Mouse (Mus musculus): ENCODE measurements around the gene Rgs10.

Gene Rgs10

GRCm38 (mm10) chr7:128408265-128408664, 10.3 kb downstream of the Rgs10 start:
- DNase-seq (ENCODE audit: low spot score): no peak

GRCm38 (mm10) chr7:128403988-128404387, 14.6 kb downstream of the Rgs10 start:
- no peak for DNase-seq (ENCODE audit: low spot score)

GRCm38 (mm10) chr7:128403586-128403985, 15.0 kb downstream of the Rgs10 start:
- no peak for DNase-seq (ENCODE audit: low spot score)

GRCm38 (mm10) chr7:128403128-128403527, 15.4 kb downstream of the Rgs10 start:
- DNase-seq (ENCODE audit: low spot score): no peak

- no peak for DNase-seq (ENCODE audit: low spot score)
These were observed 16.0 kb downstream of the Rgs10 start for GRCm38 (mm10) chr7:128402577-128402976.

- no peak for DNase-seq (ENCODE audit: low spot score)
These were observed 19.9 kb downstream of the Rgs10 start for GRCm38 (mm10) chr7:128398664-128399063.

- DNase-seq (ENCODE audit: low spot score): no peak
These were observed 21.5 kb downstream of the Rgs10 start for GRCm38 (mm10) chr7:128397066-128397465.

- no peak for DNase-seq (ENCODE audit: low spot score)
These were observed 24.8 kb downstream of the Rgs10 start for GRCm38 (mm10) chr7:128393756-128394155.

GRCm38 (mm10) chr7:128392972-128393314, 25.6 kb downstream of the Rgs10 start:
- no peak for DNase-seq (ENCODE audit: low spot score)

- DNase-seq (ENCODE audit: low spot score): no peak
These were observed 26.2 kb downstream of the Rgs10 start for GRCm38 (mm10) chr7:128392071-128392971.

GRCm38 (mm10) chr7:128391267-128392057, 27.1 kb downstream of the Rgs10 start:
- no peak for DNase-seq (ENCODE audit: low spot score)

GRCm38 (mm10) chr7:128388968-128389367, 29.6 kb downstream of the Rgs10 start:
- peak; percentile 83 for DNase-seq (ENCODE audit: low spot score)

GRCm38 (mm10) chr7:128383726-128384463, 34.7 kb downstream of the Rgs10 start:
- DNase-seq (ENCODE audit: low spot score): peak; percentile 24

- DNase-seq (ENCODE audit: low spot score): no peak
These were observed 35.3 kb downstream of the Rgs10 start for GRCm38 (mm10) chr7:128383189-128383725.

GRCm38 (mm10) chr7:128382527-128382860, 36.1 kb downstream of the Rgs10 start:
- no peak for DNase-seq (ENCODE audit: low spot score)

- DNase-seq (ENCODE audit: low spot score): no peak
These were observed 36.6 kb downstream of the Rgs10 start for GRCm38 (mm10) chr7:128381811-128382526.

- no peak for DNase-seq (ENCODE audit: low spot score)
These were observed 37.6 kb downstream of the Rgs10 start for GRCm38 (mm10) chr7:128381001-128381400.

GRCm38 (mm10) chr7:128379162-128379805, 39.3 kb downstream of the Rgs10 start:
- DNase-seq (ENCODE audit: low spot score): no peak

GRCm38 (mm10) chr7:128376206-128376701, 42.3 kb downstream of the Rgs10 start:
- no peak for DNase-seq (ENCODE audit: low spot score)

- no peak for DNase-seq (ENCODE audit: low spot score)
These were observed 44.4 kb downstream of the Rgs10 start for GRCm38 (mm10) chr7:128374156-128374555.

GRCm38 (mm10) chr7:128373751-128374150, 44.8 kb downstream of the Rgs10 start:
- DNase-seq (ENCODE audit: low spot score): no peak

Measured in urinary bladder, postnatal 14 days (tissue).